Mouse (Mus musculus): ENCODE data around the gene Nipsnap2.

DNA sequence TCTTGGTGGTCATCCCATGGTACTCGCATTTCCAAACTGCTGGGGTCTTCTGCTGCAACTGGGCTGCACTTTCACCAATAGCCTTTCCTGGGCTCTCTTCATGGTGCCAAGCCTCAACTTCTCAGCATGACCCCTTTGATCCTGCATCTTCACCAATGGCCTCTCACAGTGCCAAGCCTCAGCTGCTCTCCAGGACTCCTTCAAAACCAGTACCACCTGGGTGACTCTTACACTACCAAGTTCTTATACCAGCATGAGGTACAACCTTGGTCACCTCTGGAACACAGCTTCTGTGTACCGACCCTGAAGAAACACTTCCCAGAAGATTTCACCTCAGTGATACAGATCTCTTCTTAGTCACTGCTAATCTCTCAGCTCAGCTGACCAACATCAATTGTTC lies 16.5 kb upstream of the Nipsnap2 start, which contains the start of gene Sept14:
- no peak for TF ChIP-seq POLR2A (IDR thresholded peaks at IDR 0.05; ENCODE audit: borderline replicate concordance, extremely low read depth, insufficient read depth, insufficient read length, poor library complexity, severe bottlenecking)
- no peak for TF ChIP-seq CTCF (IDR thresholded peaks at IDR 0.05; ENCODE audit: borderline replicate concordance, extremely low read depth, insufficient read depth, insufficient read length)
